Mouse (Mus musculus) forelimb bud, embryonic 11.5 days (tissue): ENCODE data around the gene Dst.

ENCODE experiments used
- DNase-seq: peaks from one replicate; pipeline ENCODE4 v3.0.0-alpha.2; 2012; ENCODE audit warnings: low read depth, low spot score

Dst gene

DNA sequence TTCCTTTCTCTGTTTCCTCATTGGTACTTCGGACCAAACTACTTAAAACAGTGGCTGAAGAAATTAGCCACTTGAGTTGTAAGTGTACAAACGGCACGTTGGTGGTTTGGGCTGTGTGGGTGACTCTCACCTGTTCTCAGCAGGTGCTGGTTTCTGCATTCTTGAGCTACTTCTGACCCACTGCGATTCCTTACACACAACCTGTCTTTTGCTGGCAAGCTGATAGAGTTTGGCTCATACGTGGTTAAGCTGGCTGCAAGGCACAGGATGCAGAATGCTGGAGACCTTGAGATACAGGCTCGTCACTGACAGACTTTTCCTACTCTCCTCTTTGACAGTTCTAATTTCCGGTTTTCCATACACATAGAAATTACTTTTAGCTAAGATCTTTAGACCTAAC lies 19.4 kb downstream of the Dst start:
- no peak for DNase-seq

DNA sequence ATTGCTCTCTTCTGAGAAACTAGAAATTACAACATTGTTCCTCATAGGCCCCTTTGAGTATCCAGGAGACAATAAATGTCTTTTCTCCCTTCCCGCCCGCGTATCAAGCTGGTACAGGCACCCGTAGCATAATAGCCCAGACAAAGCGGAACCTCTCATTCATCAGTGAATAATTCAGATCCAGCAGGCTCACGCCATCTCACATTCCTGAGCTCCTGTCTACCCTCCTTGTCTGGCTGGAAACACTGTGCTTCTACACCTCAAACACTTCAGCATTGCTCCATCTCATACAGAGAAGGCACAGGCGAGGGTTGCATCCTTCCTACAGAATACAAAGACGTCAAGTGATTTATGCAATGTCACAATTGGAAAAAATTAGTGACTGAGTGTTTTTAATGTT lies 23.8 kb downstream of the Dst start:
- no peak for DNase-seq

DNA sequence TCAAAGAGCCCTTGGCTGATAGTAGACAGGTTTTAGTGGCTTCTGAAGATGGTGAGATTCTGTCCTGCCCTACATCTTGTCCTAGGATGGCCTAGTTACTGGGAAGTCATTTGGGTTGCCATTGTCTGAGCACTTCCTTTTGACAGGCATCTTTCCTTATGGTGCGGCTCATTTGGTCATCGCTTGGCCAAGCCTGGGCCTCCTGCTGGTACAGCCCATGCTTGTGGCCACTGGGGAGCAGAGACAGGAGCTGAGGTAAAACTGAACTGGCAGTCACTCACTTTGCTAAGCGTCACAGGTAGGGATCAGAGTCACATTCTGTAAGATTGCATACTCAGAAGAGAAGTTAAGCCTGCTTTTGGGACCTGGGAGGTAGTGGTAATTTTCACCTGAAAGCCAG lies 24.2 kb downstream of the Dst start:
- no peak for DNase-seq

DNA sequence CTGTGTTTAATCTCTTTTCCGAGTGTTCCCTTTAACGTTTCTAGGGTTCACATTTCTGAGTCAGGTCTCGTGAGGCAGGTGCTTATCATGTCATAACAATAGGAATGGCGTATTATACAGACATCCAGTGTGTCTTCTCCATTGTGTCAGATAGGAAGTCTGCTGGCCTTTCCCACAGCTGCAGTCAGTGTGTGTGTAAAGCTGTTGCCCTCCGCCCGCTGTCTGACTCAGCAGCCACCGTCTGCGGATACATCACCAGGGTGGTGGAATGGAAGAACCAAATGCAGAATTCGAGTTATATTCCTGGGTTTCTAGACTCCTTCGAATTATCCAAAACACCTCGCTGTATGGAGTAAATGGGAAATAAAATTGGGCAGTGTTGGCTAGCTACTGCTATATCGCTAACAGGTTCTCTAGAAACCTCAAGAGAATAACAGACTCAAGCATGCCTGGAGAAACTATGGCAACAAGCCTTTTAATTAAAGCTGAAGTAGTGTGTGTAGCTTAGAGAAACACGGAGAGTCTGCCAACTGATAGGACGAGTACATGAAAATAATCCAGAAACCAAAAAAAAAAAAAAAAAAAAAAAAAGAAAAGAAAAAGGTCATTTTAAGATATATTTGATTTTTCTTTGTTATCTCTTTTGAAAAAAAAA lies 24.9 kb downstream of the Dst start:
- no peak for DNase-seq

DNA sequence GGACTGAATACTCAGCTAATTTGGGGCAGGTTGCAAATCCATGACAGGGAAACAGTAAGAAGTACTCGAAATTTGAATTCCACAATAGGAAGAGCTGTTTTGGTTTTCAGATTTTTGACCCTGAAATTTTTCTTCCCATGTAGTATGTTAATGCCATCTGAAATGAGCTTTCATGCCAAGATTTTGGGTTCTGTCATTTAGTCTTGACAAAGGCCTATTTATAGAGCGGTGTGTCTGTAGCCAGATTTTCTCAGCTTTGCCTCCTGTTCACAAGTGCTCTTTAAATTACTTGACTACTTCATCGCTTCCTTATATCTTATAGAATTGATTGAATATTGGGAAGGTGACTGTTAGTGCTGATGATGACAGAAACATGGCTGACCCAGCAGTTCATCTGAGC lies 27.9 kb downstream of the Dst start:
- no peak for DNase-seq

DNA sequence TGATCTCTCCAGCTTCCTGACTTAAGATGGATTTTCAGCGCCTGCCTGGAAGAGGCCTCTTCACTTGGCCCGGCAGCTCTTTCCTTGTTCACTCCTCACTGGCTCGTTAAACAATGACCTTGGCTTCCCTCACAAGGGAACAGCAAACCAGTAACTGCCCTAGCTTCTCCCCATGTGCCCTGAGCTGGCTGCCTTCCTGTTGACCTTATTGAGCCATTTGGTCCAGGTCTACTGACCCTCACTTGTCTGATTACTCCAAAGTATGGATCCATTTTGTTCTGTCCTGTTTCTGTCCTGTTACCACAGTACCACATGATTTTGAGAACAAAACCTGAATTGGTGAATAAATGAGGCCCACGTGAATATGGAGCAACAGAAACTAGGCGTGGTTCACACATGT lies 31.8 kb downstream of the Dst start:
- no peak for DNase-seq

DNA sequence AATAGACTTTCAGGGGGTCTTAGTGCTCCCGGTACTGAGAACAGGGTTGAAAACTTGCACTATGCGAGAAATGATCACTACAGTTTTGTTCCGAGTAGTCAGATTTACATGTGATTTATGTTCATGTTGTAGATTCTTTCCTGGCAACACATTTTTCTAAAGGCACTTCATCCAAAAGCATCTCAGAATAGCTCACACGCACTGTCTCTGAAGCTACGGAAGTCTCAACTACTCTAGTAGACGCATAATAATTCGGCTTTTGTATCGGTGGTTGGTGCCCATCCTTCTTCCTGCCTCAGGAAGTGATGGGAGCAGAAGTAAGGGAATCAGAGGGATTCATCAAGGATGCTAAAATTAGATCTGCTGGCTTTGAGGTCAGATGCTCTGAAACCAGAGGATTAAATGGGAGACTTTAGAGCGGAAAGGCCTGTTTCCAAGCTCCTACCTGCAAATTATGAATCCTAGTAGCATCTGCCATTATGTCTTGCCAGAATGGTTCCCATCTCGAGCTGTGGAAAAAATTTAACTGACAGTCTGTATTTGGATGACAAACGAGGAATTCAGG lies 32.4 kb downstream of the Dst start:
- DNase-seq: no peak

DNA sequence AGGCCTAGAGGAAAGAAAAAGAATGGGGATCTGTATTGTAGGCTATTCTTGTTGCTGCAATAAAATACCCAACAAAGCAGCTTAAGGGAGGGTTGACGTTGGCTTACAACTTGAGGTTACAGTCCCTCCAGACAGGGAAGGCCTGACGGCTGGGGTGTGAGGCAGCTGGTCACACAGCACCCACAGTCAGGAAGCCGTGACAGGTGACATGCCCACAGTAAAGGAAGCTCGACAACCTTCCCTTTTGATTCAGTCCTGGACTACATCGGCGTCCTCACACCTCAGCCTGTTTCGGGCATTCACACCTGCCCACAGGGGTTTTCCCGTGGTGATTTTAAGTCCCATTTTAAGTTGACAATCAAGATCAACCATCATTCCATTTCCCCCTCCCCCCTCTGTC lies 34.6 kb downstream of the Dst start:
- DNase-seq: no peak

DNA sequence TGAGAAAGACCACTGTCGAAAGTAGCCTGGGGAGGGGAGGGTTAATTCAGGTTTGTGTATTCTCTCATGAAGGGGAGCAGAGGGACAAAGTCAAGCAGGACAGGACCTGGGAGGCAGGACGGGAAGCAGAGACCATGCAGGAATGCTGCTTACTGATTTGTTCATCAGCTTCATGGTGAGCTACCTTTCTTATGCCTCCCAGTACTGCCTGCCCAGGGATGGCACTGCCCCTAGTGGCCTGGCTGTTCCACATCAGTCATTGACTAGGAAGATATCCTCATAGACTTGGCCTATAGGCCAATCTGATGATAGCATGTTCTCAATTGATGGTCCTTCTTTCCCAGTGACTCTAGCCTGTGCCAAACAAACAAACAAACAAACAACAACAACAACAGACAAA lies 35.9 kb downstream of the Dst start:
- no peak for DNase-seq

DNA sequence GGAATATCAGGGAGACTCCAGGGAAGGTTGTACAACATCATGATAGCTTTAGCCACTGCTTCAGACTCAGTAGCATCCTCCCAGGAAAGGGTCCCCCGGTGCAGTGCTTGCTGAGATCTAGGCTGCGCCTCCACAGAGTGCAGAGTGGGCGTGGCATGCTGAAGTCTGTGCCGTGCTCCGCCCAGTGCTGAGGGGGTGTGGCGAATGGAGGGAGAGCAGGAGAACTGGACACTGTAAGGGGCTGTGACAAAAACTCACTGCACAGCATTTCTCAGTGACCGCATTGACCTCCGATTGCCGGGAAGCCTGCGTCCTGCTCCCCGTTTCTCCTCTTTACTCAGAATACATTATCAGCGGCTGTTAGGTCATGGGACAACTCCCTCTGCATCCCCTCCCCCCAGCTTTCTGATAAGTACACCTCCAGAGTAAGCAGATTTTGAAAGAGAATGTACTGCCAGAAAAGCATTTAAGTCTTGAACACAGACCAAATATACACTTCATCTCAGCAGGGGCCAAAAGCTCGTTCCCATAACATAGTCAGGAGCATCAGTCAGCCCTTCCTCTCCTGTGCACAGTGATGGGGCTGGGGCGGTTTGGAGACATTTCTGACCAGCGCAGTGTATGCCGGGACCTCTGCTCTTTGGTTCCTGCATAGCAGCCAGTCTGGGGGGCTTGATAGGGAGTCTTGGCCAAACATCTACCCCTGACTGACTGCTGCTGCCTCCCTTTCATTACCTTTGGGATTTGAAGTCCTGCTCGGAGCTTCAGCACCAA lies 37.1 kb downstream of the Dst start:
- no peak for DNase-seq

DNA sequence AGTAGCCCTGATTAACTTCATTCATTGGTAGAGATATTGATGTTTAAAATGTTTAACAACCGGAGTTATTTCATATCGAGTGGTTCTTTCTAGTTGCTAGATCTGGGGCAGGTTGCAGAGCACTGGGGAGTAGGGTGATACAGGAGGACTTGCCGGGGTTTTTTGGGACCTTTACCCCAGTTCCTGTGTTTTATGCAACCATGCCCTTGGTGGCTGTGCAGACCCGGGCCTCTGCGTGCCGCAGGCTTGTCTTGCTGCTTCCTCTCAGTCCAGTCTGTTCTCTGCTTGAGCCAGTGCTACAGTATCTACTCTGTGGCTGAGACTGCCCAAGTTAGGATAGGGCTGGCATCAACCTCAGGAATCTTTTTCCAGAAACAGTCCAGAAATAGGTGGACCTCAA lies 37.7 kb downstream of the Dst start:
- DNase-seq: no peak

DNA sequence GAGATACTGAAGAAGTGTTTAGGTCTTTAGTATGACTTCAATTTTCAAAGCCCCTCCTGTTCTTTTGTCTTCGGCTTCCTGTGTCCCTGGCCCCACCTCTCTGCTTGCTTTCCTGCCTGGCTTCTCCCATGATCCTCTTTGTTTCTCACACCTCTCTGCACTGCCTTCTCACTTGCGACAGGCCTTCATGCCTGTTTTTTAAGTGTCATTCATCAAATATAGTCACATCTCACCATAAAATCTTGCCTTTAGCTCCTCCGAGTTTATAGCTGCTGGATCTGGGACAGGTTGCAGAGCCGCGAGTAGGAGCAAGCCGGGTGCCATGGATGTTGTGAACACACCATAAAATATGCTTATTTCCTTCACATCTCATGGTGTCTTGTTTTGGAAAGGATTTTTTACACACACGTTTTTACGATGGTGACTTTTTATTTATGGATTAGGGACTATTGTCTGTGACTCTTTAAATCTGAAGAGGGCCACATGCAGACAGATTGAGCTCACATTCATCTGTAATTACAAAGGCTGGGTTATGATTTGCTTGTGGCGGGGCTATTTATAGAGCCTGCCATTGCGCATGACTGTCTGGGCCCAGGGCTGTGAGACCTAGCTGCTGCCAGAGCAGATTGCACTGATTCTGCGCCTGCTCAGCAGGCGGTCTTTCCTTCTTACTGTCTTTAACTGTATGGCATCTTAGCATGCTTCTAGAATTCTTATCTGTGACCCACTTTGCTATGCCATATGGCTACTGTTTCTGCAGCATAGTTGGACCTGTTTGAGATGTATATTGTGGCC lies 38.8 kb downstream of the Dst start:
- no peak for DNase-seq

DNA sequence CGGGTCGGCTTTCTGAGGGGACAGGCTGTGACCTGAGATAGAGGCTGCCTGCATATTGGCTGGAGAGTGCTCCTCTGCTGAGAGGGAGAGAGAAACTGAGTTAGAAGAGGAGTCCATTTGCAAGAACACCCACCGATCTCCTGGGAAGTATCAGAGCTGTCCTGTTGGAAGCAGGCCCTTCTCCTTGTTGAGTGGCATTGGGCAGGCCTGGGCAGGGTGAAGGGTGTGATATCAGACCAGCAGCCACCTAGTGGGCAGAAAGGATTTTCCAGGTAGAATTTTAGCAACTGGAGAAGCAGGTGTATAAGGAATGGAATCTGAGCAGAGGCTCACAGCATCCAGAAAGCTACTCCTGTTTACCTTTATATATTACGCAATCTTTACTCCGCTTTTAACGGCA lies 39.8 kb downstream of the Dst start:
- no peak for DNase-seq

DNA sequence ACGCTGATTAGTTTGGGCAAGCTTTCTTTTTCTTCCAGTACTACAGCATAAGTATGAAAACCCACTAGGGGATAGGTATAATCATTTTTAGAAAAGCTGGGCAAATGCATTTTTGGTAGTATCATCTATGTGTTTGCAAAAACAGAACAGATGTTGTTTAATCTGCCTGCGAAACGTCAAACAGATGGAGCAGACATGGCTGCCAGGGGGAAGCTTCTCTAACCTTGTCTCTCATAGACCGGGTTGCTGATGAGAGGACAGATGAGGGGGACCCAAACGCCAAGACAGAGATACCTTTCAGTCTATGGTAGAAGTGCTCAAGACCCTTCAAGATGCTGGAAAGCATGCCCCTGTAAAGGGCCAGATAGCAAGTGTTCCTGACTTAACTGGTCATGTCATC lies 40.5 kb downstream of the Dst start:
- DNase-seq: no peak

DNA sequence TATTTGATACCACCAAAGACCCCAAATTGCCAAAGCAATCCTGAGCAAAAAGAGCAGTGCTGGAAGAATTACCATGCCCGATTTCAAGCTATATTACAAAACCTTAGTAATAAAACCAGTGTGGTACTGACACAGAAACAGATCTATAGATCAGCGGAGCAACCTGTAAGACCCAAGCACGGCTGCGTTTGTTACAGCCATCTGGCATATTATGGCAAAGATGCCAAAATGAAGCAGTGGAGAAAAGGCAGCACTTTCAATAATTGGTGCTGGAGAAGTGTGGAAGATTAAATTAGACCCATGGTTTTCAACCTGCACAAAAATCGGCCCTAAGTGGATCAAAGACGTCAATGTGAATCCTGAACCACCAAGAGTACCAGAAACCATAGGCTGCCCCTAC lies 47.6 kb downstream of the Dst start:
- DNase-seq: no peak

DNA sequence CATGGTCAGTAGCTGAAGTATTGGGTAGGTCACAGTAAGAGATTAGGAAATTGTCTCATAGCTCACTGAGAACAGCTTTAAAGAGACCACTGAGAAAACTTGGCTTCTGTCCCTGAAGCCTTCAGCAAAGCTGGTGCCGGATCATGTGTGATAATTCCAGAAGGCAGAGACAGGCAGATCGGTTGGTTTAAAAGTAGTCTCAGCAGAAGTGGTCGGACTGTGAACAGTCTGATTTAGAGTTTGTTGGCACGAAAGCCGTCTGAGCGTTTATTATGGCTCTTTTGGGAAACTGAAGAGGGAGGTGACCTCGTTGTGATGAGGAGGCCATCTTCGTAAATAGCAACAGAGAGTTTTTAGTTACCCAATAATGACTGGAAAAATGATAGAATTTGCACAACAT lies 52.4 kb downstream of the Dst start:
- no peak for DNase-seq

DNA sequence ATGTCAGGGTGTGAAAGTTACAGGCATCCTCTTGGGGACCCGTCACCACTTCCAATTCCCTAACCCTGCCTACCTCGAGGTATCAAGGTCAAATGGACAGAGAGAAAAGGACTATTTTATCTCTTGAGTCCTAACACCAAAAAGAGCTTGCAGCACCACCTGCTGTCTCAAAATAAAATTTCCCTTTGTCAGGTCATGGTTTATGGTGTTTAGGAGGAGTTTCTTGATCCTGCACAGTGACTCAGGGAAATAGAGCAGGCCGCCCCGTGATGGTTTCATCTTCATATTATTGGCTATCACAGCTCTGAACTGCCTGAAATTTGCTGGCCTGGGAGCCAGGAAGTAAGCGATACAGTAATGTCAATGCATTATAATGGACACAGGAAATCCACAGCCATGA lies 56.6 kb downstream of the Dst start:
- peak; percentile 47 for DNase-seq

DNA sequence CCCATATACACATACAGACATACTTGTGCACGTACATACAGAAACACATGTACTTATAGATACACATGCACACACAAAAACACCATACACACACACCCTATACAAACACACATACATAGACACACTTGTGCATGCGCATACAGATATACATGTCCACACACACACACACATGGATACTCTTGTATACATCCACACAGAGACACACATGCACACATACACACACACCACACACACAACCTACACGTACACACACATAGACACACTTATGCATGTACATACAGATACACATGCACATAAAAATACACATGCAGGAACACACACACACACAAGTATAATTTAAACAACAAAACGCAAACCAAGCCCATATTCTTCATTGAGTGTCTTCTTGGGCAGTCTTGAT lies 57.8 kb downstream of the Dst start:
- no peak for DNase-seq

DNA sequence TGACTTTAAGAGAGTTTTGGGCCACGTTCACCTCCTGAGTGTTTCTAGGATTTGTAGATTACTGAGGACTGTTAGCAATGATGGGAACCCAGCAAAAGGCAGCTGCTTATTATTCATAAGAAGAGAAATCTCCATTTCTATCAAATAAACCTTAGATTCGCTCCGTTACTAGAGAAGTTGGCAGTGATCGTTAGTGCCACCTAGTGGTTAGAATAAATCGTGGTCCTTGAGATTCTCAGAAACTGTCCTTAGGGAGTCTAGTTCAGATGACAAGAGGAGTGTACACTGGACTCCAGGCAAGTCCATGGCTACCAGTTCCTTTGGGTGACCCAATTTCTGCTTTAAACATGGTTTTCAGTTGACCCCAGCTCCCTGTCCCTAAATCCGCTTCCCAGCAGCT lies 58.3 kb downstream of the Dst start:
- DNase-seq: peak; percentile 63

DNA sequence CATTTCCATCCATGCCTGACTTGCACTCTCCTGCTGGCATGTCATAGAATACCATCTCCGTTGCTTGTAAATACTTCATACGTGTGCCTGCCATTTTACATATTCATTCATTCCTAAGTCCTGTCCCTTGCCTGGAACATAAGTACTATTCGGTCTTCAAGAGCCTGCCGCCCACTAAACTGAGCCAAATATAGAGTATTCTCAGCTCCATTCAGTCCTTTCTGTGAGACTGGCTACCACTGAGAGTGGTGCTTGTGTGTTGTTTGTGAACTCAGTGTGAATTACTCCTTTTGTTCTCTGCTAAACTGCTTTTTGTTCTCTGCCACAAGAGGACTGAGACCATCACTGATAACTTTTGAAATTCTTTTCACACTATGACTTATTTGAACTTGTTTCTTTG lies 59.2 kb downstream of the Dst start:
- DNase-seq: no peak

DNA sequence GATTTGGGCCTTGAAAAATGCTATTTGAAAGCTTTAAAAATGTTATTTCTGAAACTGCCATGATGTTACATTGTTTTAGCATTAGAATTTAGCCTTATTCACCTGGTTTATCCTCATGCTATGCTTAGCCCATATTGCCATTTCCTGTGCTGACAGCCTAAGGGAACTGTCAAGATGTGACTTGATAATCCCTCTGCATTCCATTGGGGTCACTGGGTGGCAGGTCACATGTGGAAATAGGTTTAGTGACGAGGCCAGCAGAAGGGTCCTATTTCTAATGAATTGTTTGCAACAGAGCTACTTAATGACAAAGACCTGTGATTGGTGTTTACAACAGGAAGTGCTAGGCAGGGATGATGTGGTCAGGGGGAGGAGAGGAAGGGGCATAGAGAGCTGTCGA lies 61.9 kb downstream of the Dst start:
- DNase-seq: no peak

DNA sequence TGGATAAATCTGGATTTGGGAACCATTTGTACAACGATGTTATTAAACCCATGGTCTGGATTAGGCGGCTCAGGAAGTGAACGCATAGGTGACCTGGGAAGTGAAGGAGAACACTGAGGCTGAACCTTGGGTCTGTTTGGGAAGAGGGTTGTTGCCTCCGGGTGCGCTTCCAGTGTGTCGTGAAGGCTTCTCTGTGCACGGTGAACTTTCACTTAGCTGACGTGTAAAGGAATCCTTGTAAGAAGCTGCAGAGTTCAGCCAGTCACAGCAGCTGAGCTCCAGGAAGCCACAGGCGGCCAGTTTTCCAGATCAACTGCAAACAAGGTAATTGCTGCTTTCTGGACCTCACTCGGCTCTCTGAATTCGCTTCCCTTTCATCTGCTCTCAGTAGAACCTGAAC lies 66.4 kb downstream of the Dst start:
- no peak for DNase-seq

DNA sequence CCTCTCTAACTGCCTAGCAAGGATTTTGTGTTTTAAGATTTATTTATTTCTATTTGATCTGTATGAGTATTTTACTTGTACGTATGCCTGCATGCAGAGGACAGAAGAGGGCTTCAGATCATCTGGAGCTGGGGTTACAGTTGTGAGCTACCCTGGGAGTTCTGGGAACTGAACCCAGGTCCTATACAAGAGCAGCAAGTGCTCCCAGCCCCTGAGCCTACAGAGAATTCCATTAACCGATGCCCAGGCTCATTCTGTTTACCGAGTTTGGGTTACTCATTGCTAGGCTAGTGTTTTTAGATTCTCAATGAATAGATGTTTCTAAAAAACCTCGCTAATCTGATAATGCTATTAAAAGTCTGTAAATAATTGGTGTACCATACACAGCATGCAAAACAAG lies 67.3 kb downstream of the Dst start:
- DNase-seq: no peak
